In the genomic region with DNA sequence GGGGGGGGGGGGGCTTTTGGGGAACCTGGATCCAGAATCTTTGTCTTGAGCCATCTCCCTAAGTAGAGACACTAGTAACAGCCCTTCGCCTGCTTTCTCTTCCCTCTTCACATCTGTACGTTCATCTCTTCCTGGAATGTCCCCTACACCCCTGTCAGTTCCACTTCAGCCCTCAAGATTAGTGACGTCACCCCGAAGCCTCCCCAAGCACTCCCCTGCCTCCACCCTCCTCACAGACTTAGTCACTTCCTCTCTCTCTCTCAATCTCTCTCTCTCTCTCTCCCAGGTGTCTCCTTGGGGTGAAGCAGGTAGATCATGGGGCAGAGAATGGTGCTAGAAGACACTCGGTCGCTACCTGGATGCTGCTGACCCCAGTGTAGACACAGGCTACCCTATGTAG, we compare ENCODE assay signal across 9 mouse cellular contexts. TPM values are rescaled to one million over a fixed set of nuclear protein-coding genes. Genes with fewer than 3 reads are reported as not detected.
DNase-seq lines count a peak whose midpoint lies in the region; ATAC-seq lines count a peak whose summit lies in the region.
"Had no signal": no experiment of that assay in that cellular context is flagged by ENCODE, and none has a peak within 500 bp of the region (broad histone marks: within the 10 kb centered on the region; RNA-seq: fewer than 3 reads in every experiment).

No protein-coding gene starts in this region.

- 0 out of 2 replicates have a peak overlapping the region, but pooled peaks have one; percentile 16 for H3K4me2 ChIP-seq in heart, embryonic 12.5 days
- peak overlapping the region; percentile 86 for H3K4me2 ChIP-seq in midbrain, embryonic 13.5 days (replicated peaks)

- peaks cover 4% of the 10 kb centered on the region; the same call in 1 of the 2 replicates for H3K36me3 ChIP-seq in heart, embryonic 12.5 days
- H3K36me3 ChIP-seq in midbrain, embryonic 13.5 days = peaks cover 15% of the 10 kb centered on the region

- DNase-seq in heart, adult 18-20 months = no peak
- peak; percentile 79 for DNase-seq in A20 (ENCODE audit: low read depth, low spot score)
- DNase-seq in c-Kit-positive CD71-negative TER-119-negative erythroid progenitor cells, embryonic 14.5 days (ENCODE audit: low read depth) = peak; percentile 36
- no peak for DNase-seq in frontal cortex, postnatal 25 days (ENCODE audit: low spot score in 2 of 2)
- DNase-seq in kidney, postnatal 36 days = no peak
- no peak for DNase-seq in lung, postnatal 36 days
- DNase-seq: embryo, embryonic 11 days had no signal

- H3K4me3 ChIP-seq in heart, embryonic 12.5 days = no peak overlapping the region
- no peak overlapping the region for H3K4me3 ChIP-seq in midbrain, embryonic 13.5 days (replicated peaks)

- ATAC-seq in heart, embryonic 12.5 days (ENCODE audit: insufficient number of reproducible peaks, low FRiP score) = no peak
- ATAC-seq in midbrain, embryonic 13.5 days = no peak

- peaks cover 43% of the 10 kb centered on the region for H3K4me1 ChIP-seq in heart, embryonic 12.5 days (replicated peaks)
- peaks cover 40% of the 10 kb centered on the region for H3K4me1 ChIP-seq in midbrain, embryonic 13.5 days (replicated peaks)

- no peaks in the 10 kb centered on the region for H3K9me3 ChIP-seq in heart, embryonic 12.5 days (replicated peaks)
- H3K9me3 ChIP-seq in midbrain, embryonic 13.5 days = no peaks in the 10 kb centered on the region

- WGBS in heart, embryonic 12.5 days = 47% methylated on average over 6 of the region's 6 CpGs
- 71% methylated on average over 6 of the region's 6 CpGs for WGBS in midbrain, embryonic 13.5 days

- H3K27me3 ChIP-seq in heart, embryonic 12.5 days (replicated peaks) = no peaks in the 10 kb centered on the region
- H3K27me3 ChIP-seq in midbrain, embryonic 13.5 days = no peaks in the 10 kb centered on the region

- H3K9ac ChIP-seq in heart, embryonic 12.5 days = peak overlapping the region; percentile 38; the same call in 1 of the 2 replicates
- 0 out of 2 replicates have a peak overlapping the region, but pooled peaks have one; percentile 10 for H3K9ac ChIP-seq in midbrain, embryonic 13.5 days (replicated peaks)

- no peak overlapping the region for H3K27ac ChIP-seq in heart, embryonic 12.5 days (ENCODE audit: poor library complexity, severe bottlenecking)
- H3K27ac ChIP-seq in midbrain, embryonic 13.5 days = no peak overlapping the region

RNA-seq across cellular contexts. Expression of a gene that starts 3.2 kb away (rescaled TPM):
- 7.5 and 8.1 TPM in 2 replicates for polyA plus RNA-seq in heart, embryonic 12.5 days (2016; fragmentation: Nextera tagmentation; extraction: Ambion mirVana)
- total RNA-seq in heart, adult 18-20 months (2021) = 10 to 100 TPM; 20.5 to 26.6 TPM
- polyA plus RNA-seq in midbrain, embryonic 13.5 days (2015; fragmentation: Nextera tagmentation; extraction: Ambion mirVana) = 25.8 and 27.2 TPM in 2 replicates

Comparison
In these comparisons a context has a peak if more than half of its experiments do, and no peak if none do; other contexts are left out.
1. DNase-seq: peak in A20 (single experiment) and c-Kit-positive CD71-negative TER-119-negative erythroid progenitor cells, embryonic 14.5 days (single experiment); none in heart, adult 18-20 months (0 of 2), frontal cortex, postnatal 25 days (0 of 2), kidney, postnatal 36 days (0 of 2) and lung, postnatal 36 days (single experiment).